Mouse (Mus musculus) myocyte (in vitro differentiated cells): ENCODE results near the gene Dnah9. TPM values are rescaled to one million over a fixed set of nuclear protein-coding genes. Genes with fewer than 3 reads are reported as not detected.

Experiments used
- H3K27me3 ChIP-seq: one replicate; pipeline ENCODE4 v1.6.1; 2011; ENCODE audit not compliant: control insufficient read depth, insufficient read depth, insufficient read length
- H3K36me3 ChIP-seq: one replicate; pipeline ENCODE4 v1.6.1; 2011; ENCODE audit not compliant: control insufficient read depth, insufficient read depth
- H3K4me2 ChIP-seq: one replicate; pipeline ENCODE4 v1.6.1; 2011; ENCODE audit warnings: low read depth, control low read depth
- H3K4me3 ChIP-seq: one replicate; pipeline ENCODE4 v1.5.1; 2011; ENCODE audit warnings: mild to moderate bottlenecking, control low read depth, moderate library complexity
- H3K79me2 ChIP-seq: one replicate; pipeline ENCODE4 v1.6.1; 2011; ENCODE audit not compliant: control insufficient read depth, insufficient read depth
- H3ac ChIP-seq: one replicate; pipeline ENCODE4 v1.6.1; 2011; ENCODE audit not compliant: control insufficient read depth, insufficient read length
- CEBPB ChIP-seq: IDR thresholded peaks from 2 replicates; pipeline ENCODE4 v1.6.1; 2011; ENCODE audit warnings: mild to moderate bottlenecking, moderate library complexity; ENCODE audit not compliant: poor library complexity, insufficient read depth, severe bottlenecking
- E2F4 ChIP-seq: IDR thresholded peaks from one replicate; pipeline ENCODE4 v1.6.1; 2011; ENCODE audit warnings: mild to moderate bottlenecking, control low read depth, moderate library complexity; ENCODE audit not compliant: insufficient read depth
- MAX ChIP-seq: IDR thresholded peaks from one replicate; pipeline ENCODE4 v1.6.1; 2011; ENCODE audit warnings: low read depth, mild to moderate bottlenecking, control low read depth
- MYOD1 ChIP-seq, 3 experiments: IDR thresholded peaks; one replicate each; pipeline ENCODE4 v1.6.1; 2011; ENCODE audit warnings: control low read depth in 2 of 3, low read depth in 2 of 3, mild to moderate bottlenecking in 2 of 3, moderate library complexity in 1 of 3; ENCODE audit not compliant: insufficient read length in 2 of 3, control insufficient read depth in 1 of 3
- MYOG ChIP-seq, 3 experiments: IDR thresholded peaks; one replicate each; pipeline ENCODE4 v1.6.1; 2011; ENCODE audit warnings: control low read depth in 2 of 3, low read depth in 2 of 3, mild to moderate bottlenecking in 2 of 3; ENCODE audit not compliant: insufficient read length in 2 of 3, control insufficient read depth in 1 of 3, insufficient read depth in 1 of 3
- POLR2A ChIP-seq: IDR thresholded peaks from one replicate; pipeline ENCODE4 v1.6.1; 2011; ENCODE audit warnings: low read depth, mild to moderate bottlenecking, control low read depth, moderate library complexity; ENCODE audit not compliant: insufficient read length
- POLR2AphosphoS2 ChIP-seq: IDR thresholded peaks from one replicate; pipeline ENCODE4 v1.6.1; 2011; ENCODE audit warnings: low read depth, control low read depth; ENCODE audit not compliant: insufficient read length
- REST ChIP-seq: IDR thresholded peaks from one replicate; pipeline ENCODE4 v1.6.1; 2011; ENCODE audit warnings: mild to moderate bottlenecking, control low read depth, moderate library complexity; ENCODE audit not compliant: insufficient read depth, insufficient read length
- SRF ChIP-seq: IDR thresholded peaks from one replicate; pipeline ENCODE4 v1.6.1; 2011; ENCODE audit warnings: low read depth; ENCODE audit not compliant: control insufficient read depth, insufficient read length
- TCF12 ChIP-seq: IDR thresholded peaks from one replicate; pipeline ENCODE4 v1.6.1; 2011; ENCODE audit warnings: mild to moderate bottlenecking, control low read depth; ENCODE audit not compliant: poor library complexity, insufficient read depth, severe bottlenecking
- TCF3 ChIP-seq: IDR thresholded peaks from one replicate; pipeline ENCODE4 v1.6.1; 2011; ENCODE audit warnings: low read depth, control low read depth; ENCODE audit not compliant: insufficient read length
- USF1 ChIP-seq: IDR thresholded peaks from one replicate; pipeline ENCODE4 v1.6.1; 2011; ENCODE audit warnings: low read depth, mild to moderate bottlenecking, control low read depth, moderate library complexity
- polyA plus RNA-seq: library from polyadenylated mRNA; unstranded; fragments of >200 nt; fragmentation: generic; extraction: Trizol; gene quantifications from one replicate; pipeline ENCODE4 v1.2.1, GENCODE M21; 2012; ENCODE audit warnings: missing spikeins

Dnah9 gene
- polyA plus RNA-seq, 1 experiment, result not detected

DNA sequence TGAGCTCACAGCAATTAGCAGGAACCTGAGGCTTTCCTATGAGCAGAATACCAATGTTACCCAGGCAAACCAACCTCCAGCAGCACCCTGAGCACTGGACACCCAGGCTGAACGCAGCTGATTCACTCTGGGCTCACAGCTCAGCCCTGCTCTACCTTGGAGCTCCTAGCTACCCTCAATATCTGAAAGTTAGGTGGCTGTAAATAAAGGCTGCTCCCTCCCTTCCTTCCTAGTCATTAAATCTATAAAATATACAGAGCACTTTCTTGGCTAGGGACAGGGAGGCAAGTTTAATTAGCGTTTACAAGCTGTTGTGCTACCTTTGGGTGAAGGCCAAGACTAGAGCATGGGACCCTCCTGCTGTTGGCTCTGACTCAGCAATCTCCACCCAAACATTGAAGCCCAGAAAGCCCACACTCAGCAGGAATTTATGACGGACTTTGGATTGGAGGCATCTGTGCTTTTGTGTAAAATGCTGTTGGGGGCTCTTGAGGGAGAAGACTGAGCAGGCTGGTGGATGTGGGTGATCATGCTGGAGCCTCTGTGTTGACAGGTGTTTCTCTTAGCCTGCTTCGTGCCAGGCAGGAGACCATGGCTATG lies 121.7 kb downstream of the Dnah9 start:
- Histone ChIP-seq H3ac (no peak overlapping the region), H3K79me2 (no peaks in the 10 kb centered on the region), H3K27me3 (no peaks in the 10 kb centered on the region), H3K4me2 (no peak overlapping the region), H3K36me3 (no peaks in the 10 kb centered on the region), H3K4me3 (no peak overlapping the region)
- TF ChIP-seq POLR2AphosphoS2, result no peak
- TF ChIP-seq CEBPB, result no peak
- no peak for TF ChIP-seq TCF3
- TF ChIP-seq TCF12, result no peak
- no peak for TF ChIP-seq MYOD1 (IDR thresholded peaks at IDR 0.05; ENCODE audit: control insufficient read depth in 1 of 3, insufficient read length in 2 of 3, low read depth in 2 of 3)
- no peak for TF ChIP-seq REST

DNA sequence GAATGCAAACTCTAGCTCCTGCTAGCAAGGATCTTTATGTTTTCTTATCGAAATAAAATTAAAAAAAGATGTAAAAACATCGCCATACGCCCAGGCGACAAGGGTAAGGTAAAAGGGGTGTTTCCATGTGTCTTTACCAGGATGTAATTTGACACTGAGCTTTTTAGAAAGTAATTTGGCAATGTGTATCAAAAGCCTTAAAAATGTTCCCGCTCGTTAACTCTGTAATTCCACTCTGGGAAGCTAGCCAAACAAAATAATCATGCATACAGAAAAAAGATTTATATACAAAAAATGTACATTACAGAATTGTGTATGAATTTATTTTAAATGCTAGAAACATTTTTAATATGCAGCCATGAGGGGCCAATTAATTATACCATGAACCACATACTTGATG lies 124.7 kb downstream of the Dnah9 start:
- Histone ChIP-seq H3ac (no peak overlapping the region), H3K4me2 (no peak overlapping the region), H3K4me3 (no peak overlapping the region), H3K36me3 (no peaks in the 10 kb centered on the region), H3K27me3 (no peaks in the 10 kb centered on the region), H3K79me2 (no peaks in the 10 kb centered on the region)
- no peak for TF ChIP-seq SRF
- no peak for TF ChIP-seq TCF12
- no peak for TF ChIP-seq POLR2A
- no peak for TF ChIP-seq POLR2AphosphoS2
- TF ChIP-seq CEBPB, result no peak
- TF ChIP-seq E2F4, result no peak
- no peak for TF ChIP-seq TCF3
- no peak for TF ChIP-seq MAX
- TF ChIP-seq REST, result no peak

DNA sequence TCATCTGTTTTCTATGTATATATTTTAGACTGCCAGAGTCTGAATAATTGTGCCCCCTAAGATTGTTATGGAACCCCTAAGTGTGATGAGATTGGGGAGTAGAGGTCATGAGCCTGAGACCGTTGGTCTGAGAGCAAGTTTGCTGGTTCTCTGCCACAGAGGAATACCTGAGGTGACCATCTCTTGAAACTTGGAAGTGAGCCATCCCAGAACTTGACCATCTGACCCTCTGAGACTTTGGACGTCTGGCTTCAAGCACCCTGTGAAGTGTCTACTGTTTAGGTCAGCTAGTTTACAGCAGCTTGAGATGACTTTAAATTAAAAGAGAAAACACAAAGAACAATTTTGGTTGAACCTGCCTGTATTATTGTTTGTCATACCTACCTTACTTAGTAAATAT lies 125.8 kb downstream of the Dnah9 start:
- no peaks in the 10 kb centered on the region for H3K27me3 ChIP-seq
- H3K36me3 ChIP-seq, result no peaks in the 10 kb centered on the region
- no peak overlapping the region for H3K4me2 ChIP-seq
- H3K4me3 ChIP-seq, result no peak overlapping the region
- no peak overlapping the region for H3ac ChIP-seq
- TF ChIP-seq TCF3, result no peak
- TF ChIP-seq POLR2A, result no peak
- no peak for TF ChIP-seq USF1
- no peak for TF ChIP-seq SRF
- TF ChIP-seq MAX, result no peak
- TF ChIP-seq CEBPB, result no peak
- no peak for TF ChIP-seq REST
- TF ChIP-seq MYOG (IDR thresholded peaks at IDR 0.05; ENCODE audit: control insufficient read depth in 1 of 3, insufficient read depth in 1 of 3, insufficient read length in 2 of 3, low read depth in 2 of 3), result no peak
- no peaks in the 10 kb centered on the region for H3K79me2 ChIP-seq

DNA sequence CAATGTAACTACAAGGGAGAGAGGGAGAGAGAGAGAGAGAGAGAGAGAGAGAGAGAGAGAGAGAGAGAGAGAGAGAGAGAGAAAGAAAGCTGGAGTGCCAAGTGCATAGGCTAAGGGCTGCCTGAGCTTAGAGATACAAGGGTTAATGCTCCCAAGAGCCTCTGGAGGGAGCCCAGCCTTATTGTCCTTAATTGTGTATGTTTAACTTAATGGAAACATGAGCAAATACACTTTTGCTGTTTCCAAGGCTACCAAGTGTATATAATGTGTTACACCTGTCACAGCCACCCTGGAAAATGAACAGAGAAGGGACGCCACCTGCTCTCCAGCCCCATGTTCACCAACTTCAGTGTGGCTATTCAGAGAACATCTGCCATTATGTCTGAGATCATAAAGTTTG lies 142.6 kb downstream of the Dnah9 start:
- Histone ChIP-seq H3K4me3 (no peak overlapping the region), H3K4me2 (no peak overlapping the region), H3K27me3 (no peaks in the 10 kb centered on the region), H3K36me3 (no peaks in the 10 kb centered on the region), H3ac (no peak overlapping the region), H3K79me2 (no peaks in the 10 kb centered on the region)
- no peak for TF ChIP-seq REST
- TF ChIP-seq POLR2AphosphoS2, result no peak
- no peak for TF ChIP-seq E2F4
- TF ChIP-seq MYOG (IDR thresholded peaks at IDR 0.05; ENCODE audit: control insufficient read depth in 1 of 3, insufficient read depth in 1 of 3, insufficient read length in 2 of 3, low read depth in 2 of 3), result no peak

DNA sequence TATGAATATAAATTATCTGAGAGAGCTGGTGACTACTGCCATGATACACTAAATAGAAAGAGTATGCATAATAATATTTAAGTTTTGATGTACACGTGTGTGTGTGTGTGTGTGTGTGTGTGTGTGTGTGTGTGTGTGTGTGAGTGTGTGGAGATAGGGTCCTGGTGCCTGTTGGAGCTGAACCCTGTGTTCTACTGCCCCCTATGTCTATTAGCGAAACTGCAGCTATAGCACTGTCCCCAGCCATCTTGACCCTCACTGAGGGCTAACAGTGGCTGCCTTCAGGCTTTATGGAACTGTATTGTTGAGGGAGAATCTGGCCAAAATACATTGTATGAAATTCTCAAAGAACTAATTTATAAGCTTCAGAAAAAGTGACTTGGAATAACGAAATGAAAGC lies 192.5 kb downstream of the Dnah9 start:
- Histone ChIP-seq H3K36me3 (no peaks in the 10 kb centered on the region), H3K27me3 (no peaks in the 10 kb centered on the region), H3ac (no peak overlapping the region), H3K4me2 (no peak overlapping the region), H3K79me2 (no peaks in the 10 kb centered on the region), H3K4me3 (no peak overlapping the region)
- TF ChIP-seq POLR2A (no peak), SRF (no peak), TCF12 (no peak), MYOD1 (IDR thresholded peaks at IDR 0.05; ENCODE audit: control insufficient read depth in 1 of 3, insufficient read length in 2 of 3, low read depth in 2 of 3) (no peak), USF1 (no peak), POLR2AphosphoS2 (no peak), CEBPB (no peak), E2F4 (no peak), TCF3 (no peak), MYOG (IDR thresholded peaks at IDR 0.05; ENCODE audit: control insufficient read depth in 1 of 3, insufficient read depth in 1 of 3, insufficient read length in 2 of 3, low read depth in 2 of 3) (no peak), MAX (no peak), REST (no peak)
